Mouse (Mus musculus): ENCODE results near the gene Plxnc1.

Plxnc1 gene

DNA sequence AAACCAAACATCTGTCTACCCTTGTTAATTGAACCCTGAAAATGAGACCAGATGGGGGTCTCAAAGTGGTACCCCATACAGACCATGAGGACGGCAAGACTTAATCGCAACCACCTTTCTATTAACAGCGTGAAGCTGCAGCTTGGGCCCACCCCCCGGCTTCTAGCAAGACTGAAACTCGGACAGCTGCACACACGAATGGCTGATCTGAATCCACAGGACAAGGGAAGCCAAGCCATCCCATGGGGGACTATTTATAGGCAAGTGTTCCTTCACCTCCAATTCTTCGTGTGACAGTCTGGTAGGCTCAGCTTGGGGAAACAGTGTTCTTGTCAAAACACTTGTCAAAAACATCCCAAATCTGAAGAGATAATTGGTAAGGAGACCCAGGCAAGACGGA lies 24.1 kb downstream of the Plxnc1 start:
- DNase-seq (ENCODE audit: low spot score in 2 of 2): no peak

GRCm38 (mm10) chr10:94919960-94920359 lies 24.7 kb downstream of the Plxnc1 start:
- no peak for DNase-seq (ENCODE audit: low spot score in 2 of 2)

- no peak for DNase-seq (ENCODE audit: low spot score in 2 of 2)
Observed at GRCm38 (mm10) chr10:94919552-94919951, 25.1 kb downstream of the Plxnc1 start.

DNA sequence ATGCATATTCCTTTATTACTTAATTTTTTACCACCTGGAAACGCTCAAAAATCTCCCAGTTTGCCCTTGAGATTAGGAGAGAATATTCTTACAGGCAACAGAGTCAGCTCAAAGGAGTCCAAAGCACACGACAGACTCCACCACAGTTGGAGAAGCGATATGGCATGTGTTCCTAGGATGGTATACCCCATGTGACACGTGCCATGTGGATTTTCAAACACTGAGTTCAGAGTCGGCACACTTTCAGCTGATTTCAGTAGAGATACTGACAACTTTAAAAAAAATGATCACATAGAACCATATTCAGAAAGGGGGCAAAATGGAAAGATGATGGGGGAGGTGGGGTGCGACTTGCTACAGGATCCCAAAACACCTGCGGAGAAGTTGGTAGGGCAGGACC lies 26.0 kb downstream of the Plxnc1 start:
- DNase-seq (ENCODE audit: low spot score in 2 of 2): no peak

DNA sequence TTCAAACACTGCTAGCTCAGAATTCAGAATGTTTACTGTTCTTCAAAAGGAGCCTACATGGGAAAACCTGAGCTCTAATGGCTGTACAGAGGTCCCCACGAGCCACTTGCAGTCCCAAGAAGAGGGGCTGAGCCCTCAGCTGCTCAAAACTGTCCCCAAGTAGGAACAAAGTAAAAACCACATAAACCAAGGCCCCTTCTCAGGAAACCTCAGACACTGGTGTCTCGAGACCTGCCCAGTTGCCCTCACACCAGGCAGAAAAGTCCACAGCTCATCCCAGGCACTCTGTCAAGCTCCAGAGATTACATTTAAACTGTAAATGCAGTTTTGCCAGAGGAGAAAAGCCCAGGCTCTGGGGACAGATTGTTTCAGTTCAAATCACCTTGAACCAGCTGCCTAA lies 26.6 kb downstream of the Plxnc1 start:
- no peak for DNase-seq (ENCODE audit: low spot score in 2 of 2)

DNA sequence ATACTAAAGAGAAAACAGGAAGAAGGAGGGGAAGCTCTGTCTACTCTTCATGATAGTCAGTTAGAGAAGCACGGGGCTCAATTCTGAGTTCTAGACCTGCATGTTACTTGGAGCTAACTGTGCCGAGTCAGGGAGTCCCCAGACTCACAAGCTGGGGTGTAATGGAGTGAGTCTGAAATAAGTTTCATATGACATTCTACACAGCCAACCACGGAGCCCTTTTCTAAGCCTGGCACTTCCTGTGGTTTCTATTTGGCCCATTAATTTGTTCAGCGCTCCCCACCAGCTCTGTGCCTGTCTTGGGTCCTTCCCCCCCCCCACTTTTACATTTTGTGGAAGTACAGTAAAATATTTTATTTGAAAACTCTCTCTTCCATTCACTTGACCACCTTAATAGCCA lies 27.3 kb downstream of the Plxnc1 start:
- no peak for DNase-seq (ENCODE audit: low spot score in 2 of 2)

GRCm38 (mm10) chr10:94916610-94917009 lies 28.0 kb downstream of the Plxnc1 start:
- DNase-seq (ENCODE audit: low spot score in 2 of 2): no peak

DNA sequence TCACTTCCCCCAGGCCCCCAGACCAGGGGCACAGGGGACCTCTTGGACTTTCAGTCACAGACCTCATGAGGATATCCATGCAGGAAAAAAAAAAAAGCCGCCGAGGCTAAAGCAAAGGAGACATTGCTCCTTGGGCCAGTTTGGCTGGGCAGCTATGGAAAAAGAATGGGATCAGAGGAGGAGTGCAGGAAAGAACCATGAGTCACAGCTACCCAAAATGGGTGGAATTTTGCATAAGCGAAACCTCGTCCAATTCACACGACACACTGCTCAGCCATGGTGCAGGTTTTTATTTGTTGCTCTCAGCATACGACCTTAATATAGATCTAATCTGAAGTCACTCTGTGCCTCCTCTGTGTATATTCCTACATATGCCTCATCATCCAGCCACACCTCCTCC lies 28.9 kb downstream of the Plxnc1 start:
- no peak for DNase-seq (ENCODE audit: low spot score in 2 of 2)

DNA sequence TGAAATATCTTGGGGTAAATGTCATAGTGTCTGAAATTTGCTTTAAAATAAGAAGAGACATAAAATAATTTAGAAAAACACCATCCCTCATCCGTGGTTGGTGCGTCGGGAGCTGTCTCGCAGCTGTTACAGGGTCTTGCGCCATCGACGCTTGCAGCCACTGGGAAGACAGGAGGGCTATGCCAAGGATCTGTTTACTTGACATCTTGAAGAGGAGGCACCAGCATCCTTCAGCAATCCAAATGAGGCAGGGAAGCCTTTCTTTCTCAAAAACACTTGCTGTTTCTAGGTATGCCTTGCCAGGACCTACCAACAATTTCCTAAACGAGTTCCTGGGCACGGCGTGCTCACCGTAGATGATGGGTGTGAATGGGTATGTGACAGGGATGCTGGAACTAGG lies 30.6 kb downstream of the Plxnc1 start:
- DNase-seq (ENCODE audit: low spot score in 2 of 2): no peak

GRCm38 (mm10) chr10:94913336-94913739 lies 31.3 kb downstream of the Plxnc1 start:
- DNase-seq (ENCODE audit: low spot score in 2 of 2): no peak

DNA sequence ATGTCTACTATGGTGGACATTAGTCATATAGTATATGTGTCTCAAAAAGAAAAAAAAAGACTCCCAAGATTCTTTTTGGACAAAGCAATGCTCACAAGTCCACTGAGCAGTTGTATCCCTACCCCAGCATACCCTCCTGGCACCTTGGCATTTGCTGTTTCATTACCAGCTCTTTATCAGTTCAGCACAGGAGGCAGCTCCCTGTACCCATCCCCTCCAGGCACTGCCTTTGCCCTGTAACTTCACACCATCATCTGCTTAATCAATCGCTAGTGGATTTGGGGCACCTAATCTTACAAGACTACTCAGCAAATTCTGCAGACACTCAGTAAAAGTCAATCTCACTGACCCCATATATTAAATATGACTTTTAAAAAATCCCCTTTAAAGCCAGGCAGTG lies 32.1 kb downstream of the Plxnc1 start:
- DNase-seq (ENCODE audit: low spot score in 2 of 2): no peak

GRCm38 (mm10) chr10:94911102-94911501 lies 33.5 kb downstream of the Plxnc1 start:
- DNase-seq (ENCODE audit: low spot score in 2 of 2): no peak

DNA sequence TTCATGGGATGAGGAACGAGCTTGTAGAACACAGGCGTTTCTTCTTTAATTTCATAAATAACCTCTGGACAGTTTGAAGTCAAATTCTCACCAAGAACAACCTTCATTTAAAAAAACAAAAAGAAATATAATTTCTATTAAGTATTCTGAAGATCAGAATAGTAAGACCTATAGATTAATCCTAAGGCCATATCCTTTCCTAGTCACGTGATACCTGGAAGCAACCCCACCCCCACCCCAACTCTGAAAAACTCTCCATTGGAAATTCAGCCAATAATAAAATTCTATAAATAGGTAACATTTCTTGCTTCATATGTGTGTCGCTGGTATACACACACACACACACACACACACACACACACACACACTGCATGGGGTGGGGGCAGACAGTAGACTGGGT lies 34.1 kb downstream of the Plxnc1 start:
- no peak for DNase-seq (ENCODE audit: low spot score in 2 of 2)

GRCm38 (mm10) chr10:94909789-94910188 lies 34.8 kb downstream of the Plxnc1 start:
- no peak for DNase-seq (ENCODE audit: low spot score in 2 of 2)

GRCm38 (mm10) chr10:94908976-94909717 lies 35.5 kb downstream of the Plxnc1 start:
- no peak for DNase-seq (ENCODE audit: low spot score in 2 of 2)

DNA sequence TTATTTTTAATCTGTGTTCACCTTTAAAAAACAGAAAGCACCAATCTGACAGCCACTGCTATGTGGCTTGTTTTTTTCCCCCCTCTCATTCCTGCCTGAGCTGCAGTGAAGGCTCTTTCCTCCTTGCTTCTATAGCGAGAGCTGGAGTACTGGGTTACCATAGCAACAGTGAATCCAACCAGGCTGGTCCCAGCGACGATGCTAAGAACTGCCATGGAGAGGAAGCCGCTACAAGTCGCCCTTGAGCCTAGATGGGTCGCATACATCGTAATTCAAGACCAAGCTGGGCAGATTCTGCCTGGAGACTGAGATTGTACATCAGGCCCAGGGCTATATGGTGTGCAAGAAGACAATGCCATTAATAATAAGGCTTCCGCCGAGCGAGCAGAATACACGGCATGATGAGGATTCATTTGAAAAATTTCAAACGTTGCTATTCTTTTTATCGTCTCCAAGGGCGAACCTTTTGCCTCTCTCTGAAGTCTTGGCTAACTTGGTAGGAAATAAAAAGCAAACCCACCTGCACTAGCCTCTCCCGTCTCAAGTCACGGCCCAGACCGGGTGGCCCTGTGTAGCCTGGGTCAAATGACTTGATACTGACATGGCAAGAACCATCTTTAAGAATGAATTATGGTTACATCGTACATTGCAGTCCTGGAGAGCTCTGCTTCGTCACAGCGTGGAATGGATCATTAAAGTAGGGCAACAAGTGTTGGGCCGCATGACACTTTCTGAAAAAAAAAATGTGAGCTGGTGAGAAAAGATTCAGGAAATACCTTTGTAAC lies 38.8 kb downstream of the Plxnc1 start:
- DNase-seq (ENCODE audit: low spot score in 2 of 2): no peak

DNA sequence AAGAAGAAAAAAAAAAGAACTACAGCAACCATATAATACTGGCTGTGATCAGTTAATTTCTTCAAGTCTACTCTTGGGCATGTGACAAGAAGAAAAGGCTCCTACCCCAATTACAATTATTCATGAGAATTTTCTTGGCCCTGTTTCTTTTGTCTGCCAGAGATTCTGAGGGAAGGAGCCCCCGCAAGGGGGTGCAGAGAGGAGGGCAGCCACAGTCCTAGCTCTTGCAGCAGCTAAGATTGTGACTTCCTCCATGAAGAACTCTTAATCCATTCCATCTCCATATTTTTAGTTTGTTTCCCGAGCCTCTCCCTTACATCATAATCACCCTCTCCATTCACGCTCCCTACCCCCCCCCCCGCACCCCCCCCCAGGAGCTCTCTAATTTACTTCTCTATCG lies 39.4 kb downstream of the Plxnc1 start:
- DNase-seq (ENCODE audit: low spot score in 2 of 2): no peak

DNA sequence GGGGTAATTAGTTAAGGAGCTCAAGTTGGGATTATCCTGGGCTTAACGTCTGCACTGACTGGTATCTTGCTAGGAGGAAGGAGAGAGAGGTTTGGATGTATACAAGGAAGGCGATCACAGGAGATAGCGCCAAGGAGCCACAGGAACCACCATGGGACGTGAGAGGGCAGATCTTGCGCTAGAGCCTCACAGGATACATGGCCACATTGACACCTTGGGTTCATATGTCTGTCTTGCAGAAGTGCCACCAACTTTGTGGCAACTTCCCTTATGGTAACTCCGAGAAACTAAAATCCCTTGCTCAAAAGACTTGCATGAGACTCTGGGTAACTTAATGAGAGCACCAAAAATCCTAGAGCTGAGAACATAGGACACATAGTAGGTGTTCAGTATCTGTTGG lies 47.7 kb downstream of the Plxnc1 start:
- no peak for DNase-seq (ENCODE audit: low spot score in 2 of 2)

- DNase-seq (ENCODE audit: low spot score in 2 of 2): no peak
Observed at GRCm38 (mm10) chr10:94896311-94896710, 48.3 kb downstream of the Plxnc1 start.

DNA sequence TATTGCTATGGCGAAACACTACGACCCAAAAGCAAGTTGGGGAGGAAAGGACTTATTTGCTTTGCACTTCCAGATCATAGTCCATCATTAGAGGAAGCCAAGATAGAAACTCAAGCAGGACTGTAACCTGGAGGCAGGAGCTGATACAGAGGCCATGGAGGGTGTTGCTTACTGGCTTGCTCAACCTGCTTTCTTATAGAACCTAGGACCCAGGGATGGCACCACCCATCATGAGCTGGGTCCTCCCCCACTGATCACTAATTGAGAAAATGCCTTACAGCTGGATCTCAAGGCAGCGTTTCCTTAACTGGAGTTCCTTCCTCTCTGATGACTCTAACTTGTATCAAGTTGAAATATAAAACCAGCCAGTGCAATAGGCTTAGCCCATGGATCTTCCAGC lies 48.8 kb downstream of the Plxnc1 start:
- DNase-seq (ENCODE audit: low spot score in 2 of 2): no peak

DNA sequence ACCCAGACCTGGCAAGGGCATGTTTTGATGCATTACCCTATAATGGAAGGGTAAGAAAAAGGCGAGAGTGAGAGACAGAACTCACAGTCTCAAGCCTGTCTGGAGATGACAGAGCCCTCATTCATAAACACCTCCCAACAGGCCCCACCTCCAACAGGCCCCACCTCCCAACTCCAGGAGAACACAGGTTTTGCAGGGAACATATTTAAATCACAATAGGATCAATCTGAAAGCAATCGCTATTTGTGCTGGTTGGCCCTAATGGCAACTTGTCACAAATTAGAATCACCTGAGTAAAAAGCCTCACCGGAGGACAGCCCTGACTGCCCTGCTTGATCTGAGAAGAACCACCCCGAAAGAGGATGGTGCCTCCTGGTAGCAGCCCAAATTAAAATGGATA lies 54.9 kb downstream of the Plxnc1 start:
- DNase-seq (ENCODE audit: low spot score in 2 of 2): no peak

DNA sequence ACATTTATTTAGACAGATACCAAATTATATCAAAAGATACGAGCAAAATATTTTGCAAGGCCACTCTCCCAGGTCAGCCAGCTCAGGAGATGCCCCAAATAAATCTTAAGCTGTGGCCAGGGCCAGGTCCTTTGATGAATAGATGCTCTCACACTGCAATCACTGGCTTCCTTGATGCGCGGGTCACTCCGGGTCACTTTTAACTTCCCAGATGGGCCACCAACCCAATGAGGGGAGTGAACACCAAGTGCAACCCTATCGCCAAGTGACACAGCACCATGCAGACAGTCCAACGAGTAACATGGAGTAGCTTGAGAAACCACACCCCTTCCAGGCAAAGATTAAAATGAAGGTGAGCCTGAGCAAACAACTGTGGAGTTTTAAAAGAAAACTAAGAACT lies 61.4 kb downstream of the Plxnc1 start:
- DNase-seq (ENCODE audit: low spot score in 2 of 2): no peak

DNA sequence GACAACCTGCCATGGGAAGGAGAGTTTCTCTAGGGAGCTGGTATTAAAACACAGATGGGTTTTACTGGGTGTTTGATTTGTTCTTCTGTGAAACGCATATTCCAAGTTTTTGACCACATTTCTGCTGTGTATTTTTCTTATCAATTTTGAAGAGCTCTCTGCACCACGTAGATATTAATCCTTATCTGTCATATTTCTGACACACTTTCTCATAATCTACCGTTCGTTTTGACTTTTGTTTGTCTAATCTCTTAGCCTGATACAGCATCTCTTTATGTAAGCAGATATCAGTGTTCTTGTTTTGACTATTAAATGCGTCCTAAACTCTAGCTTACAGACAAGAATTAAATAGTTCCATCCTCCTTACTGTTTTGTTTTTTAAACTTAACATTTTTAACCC lies 73.1 kb downstream of the Plxnc1 start:
- no peak for DNase-seq (ENCODE audit: low spot score in 2 of 2)
